In genomic region chr1:137806742-137807141, GRCm38 (mm10) we compare ENCODE assay signal across 15 mouse cellular contexts.
DNase-seq lines count a peak whose midpoint lies in the region; ATAC-seq lines count a peak whose summit lies in the region.
"Had no signal": no experiment of that assay in that cellular context is flagged by ENCODE, and none has a peak within 500 bp of the region (broad histone marks: within the 10 kb centered on the region; RNA-seq: fewer than 3 reads in every experiment).

No protein-coding gene starts in this region.

- no peaks in the 10 kb centered on the region for H3K9me3 ChIP-seq in heart, embryonic 16.5 days (replicated peaks; ENCODE audit: control insufficient read depth, low read length)
- no peaks in the 10 kb centered on the region for H3K9me3 ChIP-seq in forebrain, embryonic 16.5 days (ENCODE audit: control insufficient read depth, low read length)
- H3K9me3 ChIP-seq: limb, embryonic 15.5 days; stomach, embryonic 15.5 days had no signal

- H3K36me3 ChIP-seq in heart, embryonic 16.5 days (ENCODE audit: control insufficient read depth, insufficient read depth) = no peaks in the 10 kb centered on the region
- no peaks in the 10 kb centered on the region for H3K36me3 ChIP-seq in forebrain, embryonic 16.5 days (ENCODE audit: control insufficient read depth, insufficient read depth)
- H3K36me3 ChIP-seq: limb, embryonic 15.5 days; stomach, embryonic 15.5 days had no signal

- peak; percentile 70 for ATAC-seq in heart, embryonic 16.5 days (replicated peaks; ENCODE audit: extremely low read depth, insufficient read depth, low FRiP score)
- peak; percentile 86 for ATAC-seq in megakaryocyte-erythroid progenitor cell, adult 5-6 weeks (replicated peaks; ENCODE audit: low FRiP score, low TSS enrichment, poor library complexity, severe bottlenecking)
- no peak for ATAC-seq in forebrain, embryonic 16.5 days
- ATAC-seq: hindbrain, postnatal 0 days had no signal

- H3K27me3 ChIP-seq in heart, embryonic 16.5 days (ENCODE audit: control insufficient read depth, insufficient read depth, low read length) = no peaks in the 10 kb centered on the region
- H3K27me3 ChIP-seq in forebrain, embryonic 16.5 days (replicated peaks; ENCODE audit: control insufficient read depth, insufficient read depth, low read length) = no peaks in the 10 kb centered on the region
- H3K27me3 ChIP-seq: limb, embryonic 15.5 days; stomach, embryonic 15.5 days had no signal

- no peaks in the 10 kb centered on the region for H3K4me1 ChIP-seq in heart, embryonic 16.5 days (ENCODE audit: control insufficient read depth, insufficient read depth, low read length)
- H3K4me1 ChIP-seq in forebrain, embryonic 16.5 days (replicated peaks; ENCODE audit: control insufficient read depth, insufficient read depth, low read length) = no peaks in the 10 kb centered on the region
- H3K4me1 ChIP-seq: limb, embryonic 15.5 days; stomach, embryonic 15.5 days had no signal

- H3K4me3 ChIP-seq in heart, embryonic 16.5 days (ENCODE audit: low read length) = no peak overlapping the region
- H3K4me3 ChIP-seq in forebrain, embryonic 16.5 days (replicated peaks; ENCODE audit: low read length) = no peak overlapping the region
- H3K4me3 ChIP-seq: gastrocnemius, adult 2 months; limb, embryonic 15.5 days; myocyte; stomach, embryonic 15.5 days had no signal

- peak overlapping the region; percentile 19; the same call in 1 of the 2 replicates for H3K27ac ChIP-seq in heart, embryonic 16.5 days (ENCODE audit: low read length)
- no peak overlapping the region for H3K27ac ChIP-seq in forebrain, embryonic 16.5 days (ENCODE audit: low read length)
- H3K27ac ChIP-seq: gastrocnemius, adult 2 months; hindbrain, postnatal 0 days; limb, embryonic 15.5 days; stomach, embryonic 15.5 days had no signal

- WGBS in heart, embryonic 16.5 days = 49% methylated on average over 8 of the region's 8 CpGs
- 73% methylated on average over 8 of the region's 8 CpGs for WGBS in forebrain, embryonic 16.5 days

- no peak overlapping the region for H3K9ac ChIP-seq in heart, embryonic 16.5 days (ENCODE audit: low read length)
- no peak overlapping the region for H3K9ac ChIP-seq in forebrain, embryonic 16.5 days (replicated peaks; ENCODE audit: low read depth, low read length)
- H3K9ac ChIP-seq: limb, embryonic 15.5 days; stomach, embryonic 15.5 days had no signal

- DNase-seq in heart, adult 18-20 months = no peak
- peak; percentile 35 for DNase-seq in induced T-regulatory cell, adult 2 months (ENCODE audit: low read depth)
- peak; percentile 72 for DNase-seq in thymus, postnatal 25 days
- DNase-seq in lung, postnatal 4 days = no peak
- no peak for DNase-seq in cerebellum, postnatal 4 days (ENCODE audit: low spot score in 2 of 2)
- DNase-seq: adrenal gland, postnatal 36 days; cerebellum, adult 2 months; gastrocnemius, adult 2 months had no signal

- H3K4me2 ChIP-seq in heart, embryonic 16.5 days (ENCODE audit: low read depth, low read length) = no peak overlapping the region
- no peak overlapping the region for H3K4me2 ChIP-seq in forebrain, embryonic 16.5 days (ENCODE audit: low read length)
- H3K4me2 ChIP-seq: limb, embryonic 15.5 days; stomach, embryonic 15.5 days had no signal

Comparison
In these comparisons a context has a peak if more than half of its experiments do, and no peak if none do; other contexts are left out.
1. DNase-seq: peak in induced T-regulatory cell, adult 2 months (single experiment) and thymus, postnatal 25 days (single experiment); none in heart, adult 18-20 months (0 of 2), lung, postnatal 4 days (0 of 2) and cerebellum, postnatal 4 days (0 of 2).